Mouse (Mus musculus) cerebellum, postnatal 4 days (tissue): ENCODE data around the gene Gpt2.
A peak's percentile ranks its signal among the peaks of the same experiment; 100 is the strongest.

ENCODE experiments used
- DNase-seq, 2 experiments: peaks; one replicate each; pipeline ENCODE4 v3.0.0; 2022; ENCODE audit warnings: low spot score in 2 of 2, mixed read lengths in 1 of 2

Gpt2 gene

DNA sequence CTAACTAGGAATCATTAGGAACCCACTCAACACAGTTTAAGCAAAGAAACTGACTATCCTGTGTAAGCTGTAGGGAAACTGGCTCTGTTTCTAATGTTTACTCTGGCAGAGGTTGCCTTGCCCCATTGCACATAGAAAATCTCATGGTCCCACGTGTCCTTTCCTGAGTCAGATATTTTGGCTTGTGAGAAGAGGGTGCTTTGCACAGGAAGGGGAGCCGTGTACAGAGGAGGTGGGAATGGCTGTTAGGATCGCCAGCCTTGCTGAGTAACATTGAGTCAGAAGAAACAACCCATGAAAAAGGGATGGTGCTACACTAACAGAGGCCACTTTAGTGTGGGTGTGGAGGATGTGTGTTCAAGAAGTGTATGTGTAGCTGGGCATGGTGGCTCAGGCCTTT, 36.6 kb downstream of the Gpt2 start:
- no peak for DNase-seq

GRCm38 (mm10) chr8:85530717-85531116, 38.3 kb downstream of the Gpt2 start:
- no peak for DNase-seq

DNA sequence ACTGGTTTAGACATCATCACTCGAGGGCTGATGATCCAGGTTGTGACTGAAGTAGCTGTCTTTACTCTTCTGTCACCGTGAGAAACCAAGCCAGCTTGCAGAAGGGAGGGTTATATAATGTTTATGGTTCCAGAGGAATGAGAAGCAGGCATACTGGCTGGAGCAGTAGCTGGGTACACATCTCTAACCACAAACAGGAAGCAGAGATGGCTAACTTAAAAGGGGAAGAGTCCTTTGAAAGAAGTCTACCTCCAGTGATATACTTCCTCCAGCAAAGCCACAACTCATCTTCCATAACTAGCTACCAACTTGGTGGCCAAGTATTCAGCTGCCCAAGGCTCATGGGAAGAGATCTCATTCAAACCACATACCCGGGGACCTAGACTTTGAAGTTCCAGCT, 39.1 kb downstream of the Gpt2 start:
- DNase-seq = no peak

DNA sequence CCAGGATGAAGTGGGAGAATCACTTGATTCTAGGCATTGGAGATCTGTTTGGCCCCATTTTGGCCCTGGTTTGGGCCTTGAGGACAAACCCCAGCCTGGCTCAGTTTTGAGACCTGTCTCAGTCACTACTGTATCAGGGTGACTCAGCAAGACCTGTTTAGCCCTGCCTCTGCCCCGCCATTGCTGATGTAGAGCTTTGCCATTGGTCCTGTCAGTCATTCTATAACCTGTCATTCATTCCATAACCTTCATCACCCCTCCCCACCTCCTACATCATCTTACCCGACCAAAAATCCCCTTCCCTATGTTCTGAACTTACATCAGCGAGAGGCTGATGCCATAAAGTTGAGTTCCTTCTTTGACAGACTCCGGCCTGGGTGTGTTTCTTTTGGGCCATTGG, 40.5 kb downstream of the Gpt2 start:
- DNase-seq = no peak

GRCm38 (mm10) chr8:85533434-85533833, 41.1 kb downstream of the Gpt2 start:
- DNase-seq = no peak

DNA sequence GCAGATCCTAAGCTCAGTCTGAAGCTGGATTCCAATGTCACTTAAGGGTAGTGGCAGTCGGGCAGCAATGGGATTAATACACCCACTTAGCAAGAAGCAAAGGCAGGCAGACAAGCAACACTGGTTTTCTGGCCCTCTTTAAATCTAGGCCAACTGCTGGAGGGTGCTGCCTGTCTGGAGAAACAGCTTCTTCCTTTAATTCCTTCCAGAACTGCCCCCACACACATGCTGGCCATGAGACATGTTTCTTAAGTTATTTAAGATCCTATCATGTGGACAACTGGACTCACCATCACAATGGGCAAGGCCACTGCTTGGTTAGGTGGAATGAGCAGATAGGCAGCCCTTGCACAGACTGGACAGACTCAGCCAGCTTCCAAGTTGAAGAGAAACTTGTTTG, 41.8 kb downstream of the Gpt2 start:
- no peak for DNase-seq

DNA sequence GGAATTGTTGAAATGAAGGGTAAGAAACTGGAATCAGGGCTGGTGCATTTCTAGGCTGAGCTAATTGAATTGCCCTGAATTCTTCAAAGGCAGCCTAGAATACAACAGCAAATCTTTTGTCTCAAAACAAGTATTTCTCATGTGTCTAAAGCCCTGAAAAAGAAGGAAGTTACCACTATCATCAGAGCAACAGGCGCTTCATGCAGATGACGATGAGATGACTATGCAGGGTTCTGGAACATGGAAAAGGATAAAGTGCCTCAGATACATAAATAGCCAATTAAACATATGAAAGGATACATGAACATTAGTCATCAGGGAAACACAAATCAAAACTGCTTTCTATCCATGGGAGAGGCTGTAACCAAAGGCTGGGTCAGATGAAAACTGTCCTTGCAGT, 44.0 kb downstream of the Gpt2 start:
- no peak for DNase-seq

- no peak for DNase-seq
Measured at GRCm38 (mm10) chr8:85551934-85552333, 59.6 kb downstream of the Gpt2 start.

DNA sequence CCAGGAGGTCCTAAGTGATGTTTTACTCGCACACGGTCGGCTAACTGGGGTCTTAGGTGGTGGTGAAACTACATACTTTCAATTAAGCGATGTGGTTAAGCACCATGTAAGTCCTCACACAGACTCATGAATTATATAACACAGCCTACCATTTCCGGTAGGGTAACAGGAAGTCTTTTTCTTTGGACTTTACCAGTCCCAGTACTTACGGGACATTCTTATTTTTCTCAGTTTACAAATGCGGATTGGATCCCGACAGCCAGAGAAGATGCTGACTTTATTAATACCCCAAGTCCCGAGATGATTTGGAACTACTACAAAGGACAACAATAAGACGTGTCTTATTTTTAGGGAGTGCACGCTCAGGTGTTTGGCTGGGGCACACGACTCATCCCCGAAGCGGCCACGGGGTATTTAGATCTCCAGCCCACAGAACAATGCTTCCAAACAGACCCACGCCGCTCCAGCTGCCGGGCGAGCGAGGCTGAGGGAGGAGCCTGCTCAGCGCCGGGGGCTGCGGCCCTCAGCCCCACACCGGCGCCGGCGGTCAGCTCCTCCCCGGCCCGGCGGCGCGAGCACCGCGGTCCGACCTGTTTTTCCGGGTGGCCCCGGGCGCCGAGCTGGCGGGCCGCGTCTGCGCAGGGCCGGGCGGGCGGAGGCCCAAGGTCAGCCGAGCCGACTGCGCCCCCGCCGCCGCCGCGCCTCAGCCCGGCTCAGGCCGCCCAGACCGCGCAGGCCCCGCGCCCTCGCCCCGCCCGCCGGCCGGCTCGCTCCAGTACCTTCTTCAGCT, 62.2 kb downstream of the Gpt2 start:
- no peak for DNase-seq

DNA sequence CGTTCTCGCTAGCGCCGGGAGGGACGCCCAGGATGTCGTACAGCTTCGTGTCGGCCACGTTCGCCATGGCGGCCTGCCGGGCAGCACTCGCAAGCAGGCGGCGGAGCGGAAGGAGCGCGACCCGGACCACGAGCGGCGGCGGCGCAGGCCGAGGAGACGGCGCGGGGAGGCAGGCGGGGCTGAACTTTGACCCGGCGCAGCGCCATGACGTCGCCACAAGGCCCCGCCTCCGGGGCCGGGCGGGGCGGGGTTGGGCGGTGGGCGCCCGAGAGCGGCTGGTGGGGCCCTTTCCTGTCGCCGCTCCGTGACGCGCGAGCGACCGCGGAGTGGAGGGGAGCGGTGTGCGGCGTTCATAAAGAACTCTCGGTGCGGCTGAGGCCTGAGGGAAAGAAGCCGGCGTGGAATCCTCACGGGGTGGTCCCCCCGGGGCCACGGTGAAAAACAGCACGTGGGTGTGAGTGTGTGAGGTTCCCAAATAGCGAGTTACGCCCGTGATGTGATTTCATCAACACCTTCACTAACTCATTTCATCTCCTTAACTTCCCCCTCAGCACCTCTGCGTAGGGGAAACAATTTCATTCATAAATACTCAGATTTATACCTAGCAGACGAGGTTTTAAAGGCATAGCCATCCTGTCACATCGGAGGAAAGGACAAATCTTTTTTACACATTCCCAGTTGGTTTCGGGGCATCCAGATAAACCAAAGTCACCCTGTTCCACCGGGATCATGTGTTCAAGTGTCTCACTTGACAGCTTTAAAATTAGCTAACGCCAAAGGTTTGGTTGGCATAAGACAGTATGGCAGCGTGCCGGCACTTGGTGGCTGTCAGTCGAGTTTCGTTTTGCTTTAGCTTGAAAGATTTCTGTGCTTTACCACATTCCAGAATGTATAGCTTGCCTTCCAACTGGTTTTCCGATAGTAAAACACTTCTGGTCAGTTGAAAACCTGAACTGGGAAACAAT, 63.1 kb downstream of the Gpt2 start, which contains the start of gene Dnaja2:
Gene Dnaja2, minus strand, starts transcription at position 164 of the 965 bp plus-strand sequence.
- peak; percentile 90 to 95 for DNase-seq

GRCm38 (mm10) chr8:85556986-85557600, 64.7 kb downstream of the Gpt2 start:
- no peak for DNase-seq

- no peak for DNase-seq
Measured at GRCm38 (mm10) chr8:85557601-85557986, 65.2 kb downstream of the Gpt2 start.

DNA sequence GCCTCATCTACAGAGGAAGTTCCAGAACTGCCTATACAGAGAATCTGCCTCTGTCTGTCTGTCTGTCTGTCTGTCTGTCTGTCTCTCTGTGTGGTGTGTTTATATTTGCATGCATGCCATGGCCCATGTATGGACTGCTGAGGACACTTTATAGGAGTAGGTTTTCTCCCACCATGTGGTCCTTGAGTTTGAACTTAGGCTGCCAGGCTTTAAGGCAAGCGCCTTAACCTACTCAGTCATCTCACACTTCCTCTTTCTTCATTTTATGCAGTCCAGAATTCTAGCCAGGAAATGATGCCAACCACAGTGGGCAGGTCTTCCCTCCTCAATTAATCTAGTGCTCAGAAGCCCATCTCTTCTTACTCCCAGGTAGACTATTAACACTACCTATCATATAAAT, 66.8 kb downstream of the Gpt2 start:
- no peak for DNase-seq

GRCm38 (mm10) chr8:85559966-85560365, 67.6 kb downstream of the Gpt2 start:
- DNase-seq = no peak

DNA sequence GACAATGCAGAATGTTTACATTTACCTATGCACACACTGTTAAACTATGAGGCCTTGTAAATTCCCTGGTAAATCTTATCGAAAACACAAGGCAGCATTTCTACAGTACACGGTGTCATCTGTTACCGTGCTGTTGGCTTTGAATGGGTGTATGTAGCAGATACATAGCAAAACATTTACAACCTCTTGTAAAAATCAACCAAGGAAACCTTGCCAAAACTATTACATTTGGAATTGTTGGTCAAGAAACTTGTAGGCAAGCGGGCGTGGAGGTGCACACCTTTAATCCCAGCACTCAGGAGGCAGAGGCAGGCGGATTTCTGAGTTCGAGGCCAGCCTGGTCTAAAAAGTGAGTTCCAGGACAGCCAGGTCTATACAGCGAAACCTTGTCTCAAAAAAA, 71.0 kb downstream of the Gpt2 start:
- DNase-seq = no peak

DNA sequence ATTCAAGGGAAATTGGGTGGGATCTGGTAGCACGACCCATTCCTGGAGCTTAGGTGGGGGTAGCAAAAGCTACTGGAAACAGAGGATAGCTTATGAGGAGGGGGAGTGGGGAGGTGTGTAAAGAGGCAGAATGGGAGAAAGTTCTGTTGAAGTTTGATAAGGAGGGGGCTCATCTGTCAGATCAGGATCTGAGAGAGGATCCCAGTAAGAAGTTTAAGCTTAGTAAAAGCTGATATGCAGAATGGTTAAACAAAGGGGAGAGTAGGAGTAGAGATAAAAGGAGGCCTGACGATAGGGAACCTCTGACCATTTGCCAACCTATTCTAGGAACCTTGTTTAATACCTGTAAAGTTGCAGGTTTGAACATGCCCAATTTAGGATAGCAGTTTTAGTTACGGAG, 72.8 kb downstream of the Gpt2 start:
- no peak for DNase-seq

GRCm38 (mm10) chr8:85567801-85568200, 75.4 kb downstream of the Gpt2 start:
- DNase-seq = no peak

DNA sequence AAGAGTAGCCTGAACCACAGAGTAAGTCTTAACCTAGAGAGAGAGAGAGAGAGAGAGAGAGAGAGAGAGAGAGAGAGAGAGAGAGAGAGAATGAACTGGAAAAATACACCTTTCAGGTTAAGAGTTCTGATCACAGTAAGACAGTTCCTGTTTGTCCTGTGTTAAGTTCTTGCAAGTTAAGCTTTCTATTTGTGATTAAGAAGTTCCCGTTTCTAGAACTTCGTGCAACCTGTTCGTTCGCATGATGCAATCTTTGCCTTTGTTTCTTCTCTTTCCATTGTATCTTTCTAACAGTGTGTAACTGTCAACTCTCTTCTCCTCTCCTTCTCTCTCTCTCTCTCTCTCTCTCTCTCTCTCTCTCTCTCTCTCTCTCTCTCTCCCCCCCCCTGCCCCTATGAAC, 78.1 kb downstream of the Gpt2 start:
- DNase-seq = no peak

DNA sequence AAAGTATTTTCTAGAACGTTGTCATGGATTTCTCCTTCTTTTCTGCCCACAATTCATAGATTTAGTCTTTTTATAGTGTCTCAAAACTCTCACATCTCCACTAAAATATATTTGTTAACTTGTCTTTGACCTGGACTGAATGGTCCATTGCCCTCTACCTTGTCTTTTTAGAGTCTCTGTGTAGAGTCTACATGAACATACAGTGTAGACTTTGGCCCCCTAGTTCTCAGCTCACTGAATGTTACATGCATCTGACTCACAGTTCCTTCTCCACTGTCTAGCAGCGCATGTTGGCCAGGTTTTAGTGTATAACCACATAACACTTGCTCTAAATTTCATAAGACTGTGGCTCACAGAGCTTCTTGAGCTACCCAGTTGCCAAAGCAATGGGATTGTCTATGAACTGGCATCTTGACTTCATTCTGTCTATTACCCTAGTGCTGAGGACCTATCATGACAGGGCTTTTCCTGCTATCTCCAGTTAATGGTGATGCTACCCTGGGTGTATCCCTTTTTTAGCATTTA, 81.7 kb downstream of the Gpt2 start:
- no peak for DNase-seq
